Mouse (Mus musculus): Measurements from ENCODE around the gene Krt36.

The Krt36 gene

GRCm38 (mm10) chr11:100105576-100106122 lies at the start of gene Krt36:
Krt36 (minus strand) TSS chr11:100105626.
- no peak for DNase-seq (ENCODE audit: low spot score in 2 of 2)

GRCm38 (mm10) chr11:100148615-100149330 lies 43.3 kb upstream of the Krt36 start, which contains the start of gene Krt19:
Krt19 (minus strand) TSS chr11:100148665.
- DNase-seq (ENCODE audit: low spot score in 2 of 2): no peak

GRCm38 (mm10) chr11:100147566-100148353 lies 42.3 kb upstream of the Krt36 start:
- no peak for DNase-seq (ENCODE audit: low spot score in 2 of 2)

DNA sequence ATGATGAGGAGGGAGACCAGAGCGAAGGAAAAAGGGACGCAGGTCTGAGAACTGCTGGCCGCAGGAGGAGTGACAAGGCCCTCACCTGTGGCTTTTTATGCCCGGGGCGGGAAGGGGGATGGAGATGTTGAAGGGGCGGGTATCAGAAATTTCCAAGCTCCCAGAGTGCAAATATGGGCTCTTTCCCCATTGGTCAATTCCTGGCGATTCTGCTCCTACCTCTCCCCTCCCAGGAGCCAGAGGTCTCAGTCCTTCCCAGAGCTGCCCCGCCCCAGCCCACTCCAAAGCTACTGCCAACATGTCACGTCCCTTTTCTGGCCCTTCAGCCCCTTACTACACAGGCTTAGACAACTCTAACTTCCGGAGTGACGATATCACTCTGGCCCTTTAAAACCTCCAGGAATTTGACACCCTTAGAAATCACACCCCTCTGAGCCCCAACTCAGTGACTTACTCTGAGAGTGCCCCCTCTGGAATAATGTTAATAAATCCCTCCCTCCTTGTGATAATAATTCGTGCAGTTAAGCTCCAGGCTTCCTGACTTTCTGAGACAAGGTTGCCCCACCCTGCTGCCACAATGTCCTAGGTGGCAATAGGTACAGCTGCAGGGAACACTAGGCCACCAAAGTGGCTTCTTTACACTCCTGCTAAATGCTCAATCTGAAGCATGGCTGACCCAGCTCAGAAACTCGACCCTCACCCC lies 40.6 kb upstream of the Krt36 start:
- DNase-seq (ENCODE audit: low spot score in 2 of 2): no peak

GRCm38 (mm10) chr11:100145104-100145503 lies 39.7 kb upstream of the Krt36 start:
- DNase-seq (ENCODE audit: low spot score in 2 of 2): no peak

- DNase-seq (ENCODE audit: low spot score in 2 of 2): no peak
Observed at GRCm38 (mm10) chr11:100140966-100141365, 35.5 kb upstream of the Krt36 start.

GRCm38 (mm10) chr11:100139391-100139790 lies 34.0 kb upstream of the Krt36 start:
- DNase-seq (ENCODE audit: low spot score in 2 of 2): no peak

- DNase-seq (ENCODE audit: low spot score in 2 of 2): no peak
Observed at GRCm38 (mm10) chr11:100138809-100139208, 33.4 kb upstream of the Krt36 start.

DNA sequence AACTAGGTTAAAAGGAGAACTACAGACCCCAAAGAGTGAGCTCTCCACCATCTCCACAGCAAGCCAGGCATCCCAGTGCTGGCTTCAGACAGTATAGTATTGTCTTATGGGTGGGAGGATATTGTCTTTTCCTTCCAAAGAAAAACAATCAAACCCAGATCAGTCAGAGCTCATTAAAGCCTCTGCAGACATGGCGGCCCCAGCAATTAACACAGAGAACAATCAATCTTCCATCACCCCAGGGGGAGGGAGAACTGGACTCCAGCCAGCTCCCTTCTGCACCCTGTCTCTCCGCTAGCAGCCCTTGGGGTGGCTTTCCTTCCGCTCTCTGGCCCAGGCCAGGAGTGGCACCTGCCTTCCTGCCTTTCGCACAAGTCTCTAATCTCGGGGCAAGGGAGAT lies 32.3 kb upstream of the Krt36 start:
- DNase-seq (ENCODE audit: low spot score in 2 of 2): no peak

DNA sequence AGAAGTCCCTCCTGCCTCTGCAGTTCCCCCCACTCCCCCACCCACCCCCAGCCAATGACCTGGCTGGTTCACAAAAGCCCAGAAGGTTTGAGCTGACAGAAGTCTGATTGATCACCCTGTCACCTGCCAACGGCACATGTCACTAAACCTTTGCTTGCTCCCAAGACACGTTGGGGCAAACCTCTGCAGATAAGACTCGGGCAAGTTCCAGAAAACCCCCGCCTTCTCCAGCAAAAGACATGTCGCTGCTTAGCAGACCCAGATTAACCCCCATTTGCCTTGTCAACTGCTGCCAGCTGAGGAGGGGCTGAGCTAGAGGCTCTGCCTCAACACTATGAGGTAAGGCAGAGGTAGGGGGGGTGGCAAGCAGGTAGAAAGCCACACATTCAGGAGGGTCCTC lies 31.1 kb upstream of the Krt36 start:
- DNase-seq (ENCODE audit: low spot score in 2 of 2): no peak

- DNase-seq (ENCODE audit: low spot score in 2 of 2): no peak
Observed at GRCm38 (mm10) chr11:100135731-100136130, 30.3 kb upstream of the Krt36 start, which contains the start of gene Krt15. Krt15 (minus strand) TSS chr11:100135928.

GRCm38 (mm10) chr11:100124901-100125300 lies 19.5 kb upstream of the Krt36 start:
- no peak for DNase-seq (ENCODE audit: low spot score in 2 of 2)

GRCm38 (mm10) chr11:100121466-100121865 lies 16.0 kb upstream of the Krt36 start, which contains the start of gene Krt13:
Krt13 (minus strand) TSS chr11:100121566.
- no peak for DNase-seq (ENCODE audit: low spot score in 2 of 2)

DNA sequence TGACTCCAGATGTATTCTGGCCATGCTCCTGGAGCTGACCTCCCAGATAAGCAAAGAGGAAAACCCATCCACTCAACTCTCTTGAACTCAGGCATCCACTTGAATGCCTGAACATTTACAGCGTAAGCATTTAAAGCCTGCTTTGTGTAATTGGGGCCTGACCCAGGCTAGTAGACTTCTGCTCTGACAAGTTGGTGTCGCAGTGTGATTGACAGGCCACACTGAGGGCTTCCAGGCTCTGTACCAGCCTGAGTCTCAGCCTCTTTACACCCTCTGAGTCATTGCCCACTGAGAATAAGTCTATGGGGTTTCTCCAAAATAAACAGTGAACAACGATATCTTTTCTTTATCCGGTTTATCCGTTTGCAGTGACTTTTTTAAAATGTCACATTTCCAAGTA lies 14.9 kb upstream of the Krt36 start:
- DNase-seq (ENCODE audit: low spot score in 2 of 2): no peak

DNA sequence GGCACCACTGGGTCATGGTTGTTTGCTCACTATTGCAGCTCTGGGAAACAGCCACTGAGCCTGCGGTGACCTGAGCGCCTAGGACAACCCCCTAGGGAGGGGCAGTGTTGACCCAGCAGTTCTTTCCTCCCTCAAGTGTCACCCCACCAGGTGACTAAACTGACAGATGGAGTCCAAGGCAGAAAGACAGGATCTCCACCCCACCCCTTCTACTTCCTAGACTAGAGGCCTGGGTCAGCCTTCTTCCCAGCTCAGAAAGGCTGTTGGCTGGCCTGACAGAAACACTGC lies 8.3 kb upstream of the Krt36 start:
- DNase-seq (ENCODE audit: low spot score in 2 of 2): no peak

DNA sequence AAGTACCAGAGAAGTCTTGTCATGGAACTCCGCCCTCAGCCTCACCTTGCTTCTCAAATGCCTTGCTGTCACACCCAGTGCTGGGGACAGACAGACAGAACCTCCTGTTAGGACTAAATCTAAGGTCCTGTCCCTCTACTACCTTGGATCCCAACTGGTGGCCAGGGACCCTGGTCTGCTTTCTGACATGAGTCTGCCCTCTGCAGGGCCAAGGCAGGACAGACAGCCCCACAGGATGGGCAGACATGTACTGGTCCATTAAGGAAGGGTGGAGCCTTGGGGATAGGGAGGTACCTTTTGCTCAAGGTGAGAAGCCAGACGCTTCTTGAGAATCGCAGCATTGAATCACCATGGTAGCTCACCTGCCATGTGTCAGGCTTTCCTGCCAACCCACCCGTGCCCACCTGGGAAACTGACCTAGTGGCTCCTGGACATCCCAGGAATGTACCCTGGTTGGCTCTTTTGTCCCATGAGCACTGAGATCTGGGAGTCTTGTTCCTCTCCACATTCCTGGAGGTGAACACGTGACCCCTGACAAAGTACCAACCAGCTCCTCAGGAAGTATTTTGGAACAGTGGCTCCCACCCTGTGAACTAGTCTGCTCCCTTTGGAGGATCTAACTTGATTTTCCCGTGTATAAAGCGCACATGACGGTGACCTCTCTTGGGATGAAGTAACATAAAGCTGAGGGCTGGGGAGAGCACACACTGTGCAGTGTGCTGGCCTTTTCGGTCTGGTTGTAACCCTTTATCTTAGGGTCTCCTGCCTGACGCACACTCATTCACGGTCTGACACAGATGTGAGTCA lies 7.7 kb upstream of the Krt36 start:
- DNase-seq (ENCODE audit: low spot score in 2 of 2): no peak

DNA sequence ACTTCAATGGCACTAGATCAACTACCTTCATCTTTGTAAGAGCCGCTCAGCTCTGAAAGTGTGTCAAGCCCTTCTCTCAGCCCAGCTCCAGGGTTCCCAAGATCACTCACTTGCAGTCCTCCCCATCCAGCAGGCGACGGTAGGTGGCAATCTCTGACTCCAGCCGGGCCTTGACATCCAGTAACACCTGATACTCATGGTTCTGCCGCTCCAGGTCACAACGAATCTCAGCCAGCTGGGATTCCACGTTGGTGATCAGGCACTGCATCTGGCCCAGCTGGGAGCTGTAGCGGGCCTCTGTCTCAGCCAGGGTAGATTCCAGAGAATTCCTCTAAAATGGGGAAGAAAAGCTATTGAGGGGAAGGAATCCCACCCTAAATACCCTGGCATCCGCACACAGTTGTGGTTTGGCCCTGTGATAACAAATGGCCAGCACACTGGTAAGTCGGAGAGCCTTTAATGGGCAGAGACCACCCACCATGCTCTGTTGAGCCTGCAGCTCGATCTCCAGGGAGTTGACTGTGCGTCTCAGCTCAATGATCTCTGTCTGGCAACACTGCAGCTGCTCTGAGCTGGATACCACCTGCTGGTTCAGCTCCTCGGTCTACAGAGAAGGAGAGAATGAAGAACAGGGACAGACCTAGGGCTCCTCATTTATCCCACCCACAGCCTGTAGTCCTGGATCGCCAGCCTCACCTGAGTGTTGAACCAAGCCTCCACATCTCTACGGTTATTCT lies 2.6 kb downstream of the Krt36 start:
- no peak for DNase-seq (ENCODE audit: low spot score in 2 of 2)

DNA sequence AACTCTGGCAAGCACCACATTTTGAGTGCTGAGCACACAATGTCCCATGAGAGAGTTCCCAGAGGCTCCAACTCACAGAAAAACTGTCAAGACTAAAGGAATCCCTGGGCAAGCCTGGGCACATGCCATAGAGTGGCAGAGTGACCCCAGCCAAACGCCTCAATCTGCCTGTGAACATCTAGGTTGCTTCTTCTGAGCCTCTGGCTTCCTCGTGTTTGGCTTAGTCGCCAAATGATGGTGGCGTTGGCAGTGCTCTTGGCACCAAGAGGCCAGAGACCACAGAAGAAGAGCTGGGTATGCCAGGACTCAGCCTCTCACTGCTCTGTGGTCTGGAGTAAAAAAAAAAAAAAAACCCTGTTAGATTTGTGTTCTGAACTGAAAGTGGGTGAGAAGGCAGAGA lies 5.0 kb downstream of the Krt36 start:
- no peak for DNase-seq (ENCODE audit: low spot score in 2 of 2)

- no peak for DNase-seq (ENCODE audit: low spot score in 2 of 2)
Observed at GRCm38 (mm10) chr11:100097819-100098218, 7.6 kb downstream of the Krt36 start.

GRCm38 (mm10) chr11:100096141-100096540 lies 9.3 kb downstream of the Krt36 start, which contains the start of gene Krt35:
Krt35 (minus strand) TSS chr11:100096241.
- DNase-seq (ENCODE audit: low spot score in 2 of 2): no peak
